Comparison of ENCODE assay signal across 33 mouse cellular contexts in the genomic region with DNA sequence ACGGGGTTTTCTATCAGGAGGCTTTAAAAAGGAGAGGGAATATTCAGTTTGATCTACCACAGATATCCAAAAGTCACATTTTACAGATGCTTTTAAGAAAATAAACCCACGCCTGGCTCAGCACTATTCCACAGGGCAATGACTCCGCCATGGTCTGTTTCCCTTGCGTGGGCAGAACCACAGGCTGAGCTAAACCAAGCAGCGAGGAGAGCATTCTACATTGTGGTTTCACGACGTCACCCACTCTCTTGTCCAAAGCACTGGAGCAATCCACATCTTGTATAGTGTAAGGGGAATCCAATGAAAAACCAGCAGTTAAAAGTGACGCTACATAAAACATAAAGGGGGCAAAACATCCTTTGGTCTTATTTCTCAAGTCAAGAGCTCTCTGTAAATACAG. TPM values are rescaled to one million over a fixed set of nuclear protein-coding genes. Genes with fewer than 3 reads are reported as not detected.
A peak's percentile ranks its signal among the peaks of the same experiment; 100 is the strongest.
DNase-seq lines count a peak whose midpoint lies in the region; ATAC-seq and TF ChIP-seq lines count a peak whose summit lies in the region.
"Had no signal": no experiment of that assay in that cellular context is flagged by ENCODE, and none has a peak within 500 bp of the region (broad histone marks: within the 10 kb centered on the region; RNA-seq: fewer than 3 reads in every experiment).

No protein-coding gene starts in this region.

- H3K4me1 ChIP-seq in kidney, embryonic 14.5 days (ENCODE audit: control insufficient read depth, insufficient read depth, low read length): no peaks in the 10 kb centered on the region
- peaks cover 5% of the 10 kb centered on the region for H3K4me1 ChIP-seq in embryonic fibroblast, embryonic 13.5 days (ENCODE audit: control insufficient read depth, insufficient read depth, low read length)
- H3K4me1 ChIP-seq in forebrain, postnatal 0 days (ENCODE audit: insufficient read depth): no peaks in the 10 kb centered on the region
- H3K4me1 ChIP-seq in limb, embryonic 10.5 days: no peaks in the 10 kb centered on the region
- H3K4me1 ChIP-seq: hindbrain, embryonic 10.5 days; intestine, embryonic 15.5 days; midbrain, embryonic 10.5 days; neural tube, embryonic 12.5 days had no signal

- H3K27ac ChIP-seq in kidney, embryonic 14.5 days (ENCODE audit: low read depth, low read length): no peak overlapping the region
- 0 out of 2 replicates have a peak overlapping the region, but pooled peaks have one; percentile 43 for H3K27ac ChIP-seq in embryonic fibroblast, embryonic 13.5 days (ENCODE audit: insufficient read depth, low read length)
- H3K27ac ChIP-seq in forebrain, postnatal 0 days (ENCODE audit: low read depth, low read length): no peak overlapping the region
- H3K27ac ChIP-seq in limb, embryonic 10.5 days: no peak overlapping the region
- H3K27ac ChIP-seq: hindbrain, embryonic 10.5 days; intestine, embryonic 15.5 days; liver, embryonic 14.5 days; midbrain, embryonic 10.5 days; neural tube, embryonic 12.5 days; stomach, postnatal 0 days had no signal

- TF ChIP-seq CTCF in embryonic fibroblast, embryonic 13.5 days (IDR thresholded peaks at IDR 0.05; ENCODE audit: borderline replicate concordance, insufficient read depth, low read length): no peak
- no peak for TF ChIP-seq CTCF in forebrain, postnatal 0 days (IDR thresholded peaks at IDR 0.05; ENCODE audit: low read depth)

- H3K4me2 ChIP-seq in kidney, embryonic 14.5 days (replicated peaks; ENCODE audit: low read depth, low read length): no peak overlapping the region
- no peak overlapping the region for H3K4me2 ChIP-seq in forebrain, postnatal 0 days (ENCODE audit: low read depth)
- H3K4me2 ChIP-seq: intestine, embryonic 15.5 days; neural tube, embryonic 12.5 days had no signal

- no peaks in the 10 kb centered on the region for H3K9me3 ChIP-seq in kidney, embryonic 14.5 days (ENCODE audit: control insufficient read depth, low read length)
- no peaks in the 10 kb centered on the region for H3K9me3 ChIP-seq in forebrain, postnatal 0 days (ENCODE audit: low read length)
- no peaks in the 10 kb centered on the region for H3K9me3 ChIP-seq in limb, embryonic 10.5 days (replicated peaks)
- H3K9me3 ChIP-seq: hindbrain, embryonic 10.5 days; intestine, embryonic 15.5 days; midbrain, embryonic 10.5 days; neural tube, embryonic 12.5 days had no signal

- no peak for DNase-seq in kidney, postnatal 10 days
- peak; percentile 48 for DNase-seq in 416B (ENCODE audit: low read depth)
- DNase-seq in Muller cell, postnatal 12 days (ENCODE audit: inconsistent ontology term): peak; percentile 27
- DNase-seq in forebrain, postnatal 0 days: no peak
- DNase-seq in urinary bladder, postnatal 4 days (ENCODE audit: low spot score in 2 of 2): no peak
- no peak for DNase-seq in limb, embryonic 10.5 days (ENCODE audit: low spot score)
- DNase-seq: adrenal gland, postnatal 14 days; cerebellum, adult 18-20 months; cerebellum, postnatal 14 days; gastrocnemius, postnatal 14 days; heart, postnatal 14 days; kidney, adult 8-10 months; layer of hippocampus, adult 9-11 months; liver; lung, adult 2 months; lung, postnatal 10 days; retina, postnatal 1 day; right cerebral cortex, postnatal 25 days; spleen, adult 18-20 months; thymus, adult 2 months; thymus, postnatal 36 days had no signal

- H3K27me3 ChIP-seq in kidney, embryonic 14.5 days (ENCODE audit: control insufficient read depth, insufficient read depth, low read length): no peaks in the 10 kb centered on the region
- H3K27me3 ChIP-seq in forebrain, postnatal 0 days (ENCODE audit: insufficient read depth, low read length): no peaks in the 10 kb centered on the region
- no peaks in the 10 kb centered on the region for H3K27me3 ChIP-seq in limb, embryonic 10.5 days (ENCODE audit: low read depth, poor library complexity, severe bottlenecking)
- H3K27me3 ChIP-seq: intestine, embryonic 15.5 days; neural tube, embryonic 12.5 days had no signal

- no peak overlapping the region for H3K4me3 ChIP-seq in kidney, embryonic 14.5 days (ENCODE audit: low read length)
- no peak overlapping the region for H3K4me3 ChIP-seq in embryonic fibroblast, embryonic 13.5 days (ENCODE audit: insufficient read depth, low read length)
- H3K4me3 ChIP-seq in forebrain, postnatal 0 days (ENCODE audit: low read depth, low read length): no peak overlapping the region
- H3K4me3 ChIP-seq in limb, embryonic 10.5 days: no peak overlapping the region
- H3K4me3 ChIP-seq: erythroblast, embryonic 14.5 days; hindbrain, embryonic 10.5 days; intestine, embryonic 15.5 days; midbrain, embryonic 10.5 days; myocyte; neural tube, embryonic 12.5 days had no signal

- no peak for TF ChIP-seq POLR2A in embryonic fibroblast, embryonic 13.5 days (IDR thresholded peaks at IDR 0.05; ENCODE audit: low read depth, low read length)

- peaks cover 10% of the 10 kb centered on the region; the same call in 1 of the 2 replicates for H3K36me3 ChIP-seq in kidney, embryonic 14.5 days (ENCODE audit: control insufficient read depth, insufficient read depth, low read length)
- H3K36me3 ChIP-seq in forebrain, postnatal 0 days (ENCODE audit: insufficient read depth): peaks cover 45% of the 10 kb centered on the region
- peaks cover 6% of the 10 kb centered on the region; the same call in 1 of the 2 replicates for H3K36me3 ChIP-seq in limb, embryonic 10.5 days
- H3K36me3 ChIP-seq: intestine, embryonic 15.5 days had no signal

- ATAC-seq in kidney, embryonic 14.5 days (ENCODE audit: low FRiP score, low TSS enrichment): peak; percentile 60; the same call in 1 of the 2 replicates
- no peak for ATAC-seq in forebrain, postnatal 0 days
- ATAC-seq: forebrain, embryonic 16.5 days; hindbrain, embryonic 16.5 days; intestine, embryonic 15.5 days had no signal

- H3K9ac ChIP-seq in kidney, embryonic 14.5 days (ENCODE audit: low read depth, low read length): no peak overlapping the region
- H3K9ac ChIP-seq in forebrain, postnatal 0 days: no peak overlapping the region
- H3K9ac ChIP-seq: intestine, embryonic 15.5 days; liver, embryonic 14.5 days; neural tube, embryonic 12.5 days had no signal

- 59% methylated on average over 8 of the region's 8 CpGs for WGBS in kidney, embryonic 14.5 days
- WGBS in forebrain, postnatal 0 days: 92% methylated on average over 8 of the region's 8 CpGs
- WGBS in limb, embryonic 10.5 days: 91% methylated on average over 8 of the region's 8 CpGs

RNA-seq across cellular contexts. Expression of gene Ap1s3, which starts 31.7 kb away (rescaled TPM):
- 0.92 and 2.0 TPM in 2 replicates for polyA plus RNA-seq in kidney, embryonic 14.5 days (2014; fragmentation: Nextera tagmentation; extraction: Ambion mirVana)
- polyA plus RNA-seq in embryonic fibroblast, embryonic 13.5 days (2011; ENCODE audit: insufficient read length, low read depth, missing spikeins): 1.2 and 3.0 TPM in 2 replicates
- total RNA-seq in forebrain, postnatal 0 days (2014; rRNA removed): 0.43 and 3.2 TPM in 2 replicates
- polyA plus RNA-seq in forebrain, postnatal 0 days (2015; fragmentation: Nextera tagmentation; extraction: Ambion mirVana): 0.13 TPM in 1 of 2 replicates, not detected in the other
- 0.33 and 0.99 TPM in 2 replicates for polyA plus RNA-seq in limb, embryonic 10.5 days (2016; fragmentation: Nextera tagmentation; extraction: Ambion mirVana)
- polyA plus RNA-seq: forebrain, embryonic 16.5 days; neural tube, embryonic 12.5 days had no signal

Comparison
In these comparisons a context has a peak if more than half of its experiments do, and no peak if none do; other contexts are left out.
1. DNase-seq: peak in 416B (single experiment) and Muller cell, postnatal 12 days (single experiment); none in kidney, postnatal 10 days (single experiment), forebrain, postnatal 0 days (single experiment), urinary bladder, postnatal 4 days (0 of 2) and limb, embryonic 10.5 days (single experiment).